Mouse (Mus musculus) gastrocnemius, postnatal 10 days (tissue): ENCODE data around the gene Zmym6. TPM values are rescaled to one million over a fixed set of nuclear protein-coding genes. Genes with fewer than 3 reads are reported as not detected.

Experiments used
- total RNA-seq, 2 experiments: library from RNA; stranded (reverse); gene quantifications; 2 replicates each; pipeline ENCODE4 v1.2.3; 2021

The Zmym6 gene
- total RNA-seq, 2 experiments from 2014 or later, result 7.9 to 9.8 TPM

Other genes with a start within 250 kb of the Zmym6 start
- gene Zmym4, start 109.2 kb upstream of the Zmym6 start, total RNA-seq, result 10 to 100 TPM; 21.6 to 32.1 TPM
- 100 to 1,000 TPM in 1 of 2 experiments, 10 to 100 TPM in 1; 97.8 to 138 TPM for gene Sfpq, start 56.1 kb upstream of the Zmym6 start, total RNA-seq
- 1 to 10 TPM; 3.8 to 5.3 TPM for gene Zmym1, start 16.2 kb upstream of the Zmym6 start, total RNA-seq
- gene Tmem35b, start 46.3 kb downstream of the Zmym6 start, total RNA-seq, result 1 to 10 TPM; 1.1 to 1.5 TPM
- under 1 TPM; 0.68 to 0.78 TPM for gene Dlgap3, start 91.8 kb downstream of the Zmym6 start, total RNA-seq
- 10 to 100 TPM; 29.1 to 32.7 TPM for gene Smim12, start 166.4 kb downstream of the Zmym6 start, total RNA-seq
- gene Gja4, start 236.7 kb downstream of the Zmym6 start, total RNA-seq, result 10 to 100 TPM; 12.7 to 16.1 TPM